Mouse (Mus musculus): ENCODE results near the gene Ripply3.

The Ripply3 gene

GRCm38 (mm10) chr16:94327781-94328711, at the start of gene Ripply3:
Gene Ripply3 (plus strand): TSS chr16:94328420.
- peak; percentile 68 for DNase-seq

- no peak for DNase-seq
Measured at GRCm38 (mm10) chr16:94283972-94284371, 44.2 kb upstream of the Ripply3 start.

GRCm38 (mm10) chr16:94287826-94288225, 40.4 kb upstream of the Ripply3 start:
- no peak for DNase-seq

- DNase-seq: peak; percentile 50
Measured at GRCm38 (mm10) chr16:94289138-94290072, 38.8 kb upstream of the Ripply3 start.

GRCm38 (mm10) chr16:94290073-94290999, 37.9 kb upstream of the Ripply3 start:
- peak; percentile 83 for DNase-seq

GRCm38 (mm10) chr16:94291141-94291540, 37.1 kb upstream of the Ripply3 start:
- DNase-seq: no peak

- no peak for DNase-seq
Measured at GRCm38 (mm10) chr16:94298081-94298480, 30.1 kb upstream of the Ripply3 start.

GRCm38 (mm10) chr16:94299210-94299609, 29.0 kb upstream of the Ripply3 start:
- no peak for DNase-seq

- DNase-seq: no peak
Measured at GRCm38 (mm10) chr16:94301194-94301593, 27.0 kb upstream of the Ripply3 start.

- no peak for DNase-seq
Measured at GRCm38 (mm10) chr16:94301696-94302095, 26.5 kb upstream of the Ripply3 start.

- peak; percentile 54 for DNase-seq
Measured at GRCm38 (mm10) chr16:94302274-94303202, 25.7 kb upstream of the Ripply3 start.

GRCm38 (mm10) chr16:94303203-94303535, 25.1 kb upstream of the Ripply3 start:
- no peak for DNase-seq

GRCm38 (mm10) chr16:94307526-94307925, 20.7 kb upstream of the Ripply3 start:
- no peak for DNase-seq

GRCm38 (mm10) chr16:94307942-94308341, 20.3 kb upstream of the Ripply3 start:
- DNase-seq: no peak

- DNase-seq: no peak
Measured at GRCm38 (mm10) chr16:94309025-94309424, 19.2 kb upstream of the Ripply3 start.

GRCm38 (mm10) chr16:94311416-94311815, 16.8 kb upstream of the Ripply3 start:
- DNase-seq: no peak

GRCm38 (mm10) chr16:94311931-94312330, 16.3 kb upstream of the Ripply3 start:
- DNase-seq: no peak

GRCm38 (mm10) chr16:94312663-94313228, 15.5 kb upstream of the Ripply3 start:
- DNase-seq: peak; percentile 76

- DNase-seq: peak; percentile 99
Measured at GRCm38 (mm10) chr16:94313229-94314030, 14.8 kb upstream of the Ripply3 start, which contains the start of gene Hlcs. Gene Hlcs (minus strand): TSS chr16:94313571.

GRCm38 (mm10) chr16:94314626-94315025, 13.6 kb upstream of the Ripply3 start:
- no peak for DNase-seq
